9 mouse cellular contexts compared by ENCODE assay signal in genomic region chr7:99627366-99627765, GRCm38 (mm10). TPM values are rescaled to one million over a fixed set of nuclear protein-coding genes. Genes with fewer than 3 reads are reported as not detected.
DNase-seq lines count a peak whose midpoint lies in the region; ATAC-seq and TF ChIP-seq lines count a peak whose summit lies in the region.
"Had no signal": no experiment of that assay in that cellular context is flagged by ENCODE, and none has a peak within 500 bp of the region (broad histone marks: within the 10 kb centered on the region; RNA-seq: fewer than 3 reads in every experiment).

No protein-coding gene starts in this region.

- H3K27me3 ChIP-seq in heart, embryonic 13.5 days (replicated peaks), result peaks cover 99% of the 10 kb centered on the region
- H3K27me3 ChIP-seq in ES-Bruce4 (ENCODE audit: control insufficient read depth, insufficient read depth, low read length, poor library complexity, severe bottlenecking), result peaks cover 9% of the 10 kb centered on the region
- peaks cover 73% of the 10 kb centered on the region for H3K27me3 ChIP-seq in hindbrain, embryonic 12.5 days
- peaks cover 87% of the 10 kb centered on the region for H3K27me3 ChIP-seq in midbrain, embryonic 13.5 days

- 8% methylated on average over 7 of the region's 7 CpGs for WGBS in heart, embryonic 13.5 days
- 0% methylated on average over 7 of the region's 7 CpGs for WGBS in hindbrain, embryonic 12.5 days
- WGBS in midbrain, embryonic 13.5 days, result 6% methylated on average over 7 of the region's 7 CpGs

- no peaks in the 10 kb centered on the region for H3K36me3 ChIP-seq in heart, embryonic 13.5 days
- H3K36me3 ChIP-seq in ES-Bruce4 (ENCODE audit: control insufficient read depth, insufficient read depth, low read length, poor library complexity, severe bottlenecking), result no peaks in the 10 kb centered on the region
- no peaks in the 10 kb centered on the region for H3K36me3 ChIP-seq in hindbrain, embryonic 12.5 days
- no peaks in the 10 kb centered on the region for H3K36me3 ChIP-seq in midbrain, embryonic 13.5 days

- no peak for TF ChIP-seq POLR2A in ES-Bruce4 (IDR thresholded peaks at IDR 0.05; ENCODE audit: insufficient read depth, low read length)

- H3K9me3 ChIP-seq in heart, embryonic 13.5 days, result no peaks in the 10 kb centered on the region
- H3K9me3 ChIP-seq in ES-Bruce4 (replicated peaks; ENCODE audit: control insufficient read depth, insufficient read depth, low read length, poor library complexity, severe bottlenecking), result no peaks in the 10 kb centered on the region
- H3K9me3 ChIP-seq in hindbrain, embryonic 12.5 days (replicated peaks), result no peaks in the 10 kb centered on the region
- H3K9me3 ChIP-seq in midbrain, embryonic 13.5 days, result no peaks in the 10 kb centered on the region

- H3K9ac ChIP-seq in heart, embryonic 13.5 days, result no peak overlapping the region
- H3K9ac ChIP-seq in ES-Bruce4 (ENCODE audit: low read depth, poor library complexity, severe bottlenecking), result no peak overlapping the region
- no peak overlapping the region for H3K9ac ChIP-seq in hindbrain, embryonic 12.5 days
- no peak overlapping the region for H3K9ac ChIP-seq in midbrain, embryonic 13.5 days (replicated peaks)
- H3K9ac ChIP-seq: liver, embryonic 14.5 days had no signal

- no peak overlapping the region for H3K27ac ChIP-seq in heart, embryonic 13.5 days (replicated peaks)
- no peak overlapping the region for H3K27ac ChIP-seq in ES-Bruce4 (ENCODE audit: insufficient read depth, low read length)
- H3K27ac ChIP-seq in hindbrain, embryonic 12.5 days, result no peak overlapping the region
- no peak overlapping the region for H3K27ac ChIP-seq in midbrain, embryonic 13.5 days
- H3K27ac ChIP-seq: liver, embryonic 14.5 days had no signal

- no peak for DNase-seq in heart, postnatal 14 days
- DNase-seq in right cerebral cortex, postnatal 36 days (ENCODE audit: low spot score in 2 of 2), result no peak
- DNase-seq in ovary, postnatal 36 days (ENCODE audit: low spot score), result no peak

- peak overlapping the region; percentile 62 for H3K4me3 ChIP-seq in heart, embryonic 13.5 days
- H3K4me3 ChIP-seq in ES-Bruce4 (ENCODE audit: low read depth, low read length), result peak overlapping the region; percentile 61; the same call in 1 of the 2 replicates
- no peak overlapping the region for H3K4me3 ChIP-seq in hindbrain, embryonic 12.5 days
- peak overlapping the region; percentile 50 for H3K4me3 ChIP-seq in midbrain, embryonic 13.5 days (replicated peaks)

- H3K4me1 ChIP-seq in heart, embryonic 13.5 days, result peaks cover 19% of the 10 kb centered on the region
- no peaks in the 10 kb centered on the region for H3K4me1 ChIP-seq in ES-Bruce4 (ENCODE audit: control insufficient read depth, insufficient read depth, low read length)
- peaks cover 18% of the 10 kb centered on the region for H3K4me1 ChIP-seq in hindbrain, embryonic 12.5 days
- H3K4me1 ChIP-seq in midbrain, embryonic 13.5 days (replicated peaks), result peaks cover 27% of the 10 kb centered on the region

- intact Hi-C loops in heart, postnatal 14 days (cut with DNase I), result loop anchor here (2.0 kb wide), 1 partner anchor 83 kb away; the partner anchor contains the start of gene Slco2b1

- peak overlapping the region; percentile 98 for H3K4me2 ChIP-seq in heart, embryonic 13.5 days
- peak overlapping the region; percentile 94; the same call in 1 of the 2 replicates for H3K4me2 ChIP-seq in hindbrain, embryonic 12.5 days (replicated peaks)
- H3K4me2 ChIP-seq in midbrain, embryonic 13.5 days (replicated peaks), result peak overlapping the region; percentile 87

- no peak for TF ChIP-seq EP300 in ES-Bruce4 (IDR thresholded peaks at IDR 0.05; ENCODE audit: insufficient read depth, low read depth, low read length)

- no peak for ATAC-seq in heart, embryonic 13.5 days (ENCODE audit: extremely low read depth, insufficient number of reproducible peaks, low FRiP score, low TSS enrichment)
- ATAC-seq in hindbrain, embryonic 12.5 days (ENCODE audit: low FRiP score), result no peak
- no peak for ATAC-seq in midbrain, embryonic 13.5 days
- no peak for ATAC-seq in CD4-positive, CD25-positive, alpha-beta regulatory T cell, adult 4 months

- no peak for TF ChIP-seq CTCF in ES-Bruce4 (IDR thresholded peaks at IDR 0.05; ENCODE audit: low read depth, low read length)

RNA-seq across cellular contexts. Expression of gene Tpbgl, which starts 0.5 kb away (rescaled TPM):
- polyA plus RNA-seq in heart, embryonic 13.5 days (2015; fragmentation: Nextera tagmentation; extraction: Ambion mirVana), result 0.78 and 1.7 TPM in 2 replicates
- total RNA-seq in heart, postnatal 14 days (2021), result 1 to 10 TPM; 2.6 to 3.3 TPM
- polyA plus RNA-seq in ES-Bruce4 (2011; ENCODE audit: insufficient read depth, insufficient read length, low read depth, missing spikeins), result not detected in 2 replicates
- 1.6 and 2.2 TPM in 2 replicates for polyA plus RNA-seq in hindbrain, embryonic 12.5 days (2016; fragmentation: Nextera tagmentation; extraction: Ambion mirVana)
- polyA plus RNA-seq in midbrain, embryonic 13.5 days (2015; fragmentation: Nextera tagmentation; extraction: Ambion mirVana), result 0.64 and 1.0 TPM in 2 replicates
- polyA plus RNA-seq in CD4-positive, CD25-positive, alpha-beta regulatory T cell, adult 4 months (2017; shearing (Covaris generic)), result under 1 TPM; 0.25 to 0.35 TPM
